ENCODE assay signal across 22 mouse cellular contexts in genomic region chr16:93513616-93514041, GRCm38 (mm10).
DNase-seq lines count a peak whose midpoint lies in the region; ATAC-seq lines count a peak whose summit lies in the region.
"Had no signal": no experiment of that assay in that cellular context is flagged by ENCODE, and none has a peak within 500 bp of the region (broad histone marks: within the 10 kb centered on the region; RNA-seq: fewer than 3 reads in every experiment).

No protein-coding gene starts in this region.

- 84% methylated on average over 5 of the region's 5 CpGs for WGBS in embryonic facial prominence, embryonic 14.5 days
- WGBS in embryonic facial prominence, embryonic 10.5 days = 90% methylated on average over 5 of the region's 5 CpGs
- 56% methylated on average over 5 of the region's 5 CpGs for WGBS in lung, embryonic 16.5 days
- WGBS in stomach, embryonic 16.5 days = 72% methylated on average over 5 of the region's 5 CpGs

- H3K36me3 ChIP-seq in embryonic facial prominence, embryonic 14.5 days (ENCODE audit: control insufficient read depth, insufficient read depth, low read length) = no peaks in the 10 kb centered on the region
- H3K36me3 ChIP-seq in embryonic facial prominence, embryonic 10.5 days (replicated peaks) = no peaks in the 10 kb centered on the region
- no peaks in the 10 kb centered on the region for H3K36me3 ChIP-seq in lung, embryonic 16.5 days (ENCODE audit: control insufficient read depth, insufficient read depth, low read length)
- H3K36me3 ChIP-seq in stomach, embryonic 16.5 days (ENCODE audit: control insufficient read depth, insufficient read depth, low read length) = no peaks in the 10 kb centered on the region
- H3K36me3 ChIP-seq: embryonic facial prominence, embryonic 12.5 days; G1E; heart, embryonic 12.5 days; hindbrain, embryonic 10.5 days had no signal

- no peak overlapping the region for H3K27ac ChIP-seq in embryonic facial prominence, embryonic 14.5 days (replicated peaks; ENCODE audit: low read depth, low read length)
- H3K27ac ChIP-seq in embryonic facial prominence, embryonic 10.5 days (replicated peaks) = no peak overlapping the region
- H3K27ac ChIP-seq in lung, embryonic 16.5 days (ENCODE audit: low read length) = peak overlapping the region; percentile 65
- H3K27ac ChIP-seq in stomach, embryonic 16.5 days (ENCODE audit: low read length) = peak overlapping the region; percentile 65; the same call in 1 of the 2 replicates
- H3K27ac ChIP-seq: embryonic facial prominence, embryonic 12.5 days; forebrain, embryonic 13.5 days; hindbrain, embryonic 10.5 days; hindbrain, embryonic 14.5 days had no signal

- no peak overlapping the region for H3K9ac ChIP-seq in embryonic facial prominence, embryonic 14.5 days (ENCODE audit: low read depth, low read length)
- no peak overlapping the region for H3K9ac ChIP-seq in lung, embryonic 16.5 days (ENCODE audit: low read length)
- H3K9ac ChIP-seq in stomach, embryonic 16.5 days (ENCODE audit: low read length) = no peak overlapping the region
- H3K9ac ChIP-seq: embryonic facial prominence, embryonic 12.5 days; forebrain, embryonic 13.5 days; forebrain, postnatal 0 days; heart, embryonic 12.5 days; hindbrain, embryonic 14.5 days had no signal

- no peak overlapping the region for H3K4me2 ChIP-seq in embryonic facial prominence, embryonic 14.5 days (ENCODE audit: low read depth, low read length)
- H3K4me2 ChIP-seq in lung, embryonic 16.5 days (ENCODE audit: low read depth, low read length) = no peak overlapping the region
- no peak overlapping the region for H3K4me2 ChIP-seq in stomach, embryonic 16.5 days (ENCODE audit: low read depth, low read length)
- H3K4me2 ChIP-seq: embryonic facial prominence, embryonic 12.5 days; forebrain, embryonic 13.5 days; heart, embryonic 12.5 days; hindbrain, embryonic 14.5 days had no signal

- ATAC-seq in embryonic facial prominence, embryonic 14.5 days (ENCODE audit: low read depth) = no peak
- ATAC-seq in lung, embryonic 16.5 days (ENCODE audit: low read depth) = peak; percentile 88
- peak; percentile 60; the same call in 1 of the 2 replicates for ATAC-seq in stomach, embryonic 16.5 days (ENCODE audit: insufficient read depth, low FRiP score)
- ATAC-seq: CD4-positive, CD25-positive, alpha-beta regulatory T cell, adult 4 months; forebrain, embryonic 13.5 days; forebrain, postnatal 0 days had no signal

- peak; percentile 26 for DNase-seq in embryonic facial prominence, embryonic 14.5 days (ENCODE audit: low spot score)
- DNase-seq in embryonic facial prominence, embryonic 10.5 days (ENCODE audit: low spot score) = no peak
- DNase-seq in lung, postnatal 14 days = no peak
- no peak for DNase-seq in urinary bladder, adult 2 months (ENCODE audit: low spot score)
- no peak for DNase-seq in urinary bladder, postnatal 25 days (ENCODE audit: low spot score)
- DNase-seq: adrenal gland, adult 8-10 months; adrenal gland, postnatal 36 days; B cell, adult 2 months; cerebellum, adult 8-10 months; cerebellum, postnatal 14 days; embryo, embryonic 11 days; forebrain, postnatal 0 days; gastrocnemius, postnatal 14 days had no signal

- no peaks in the 10 kb centered on the region for H3K9me3 ChIP-seq in embryonic facial prominence, embryonic 14.5 days (ENCODE audit: control insufficient read depth, low read length)
- H3K9me3 ChIP-seq in embryonic facial prominence, embryonic 10.5 days = no peaks in the 10 kb centered on the region
- no peaks in the 10 kb centered on the region for H3K9me3 ChIP-seq in lung, embryonic 16.5 days (ENCODE audit: control insufficient read depth, low read length)
- no peaks in the 10 kb centered on the region for H3K9me3 ChIP-seq in stomach, embryonic 16.5 days (replicated peaks; ENCODE audit: control insufficient read depth, low read length)
- H3K9me3 ChIP-seq: embryonic facial prominence, embryonic 12.5 days; forebrain, embryonic 13.5 days; G1E; hindbrain, embryonic 10.5 days had no signal

- no peak overlapping the region for H3K4me3 ChIP-seq in embryonic facial prominence, embryonic 14.5 days (ENCODE audit: low read depth, low read length)
- H3K4me3 ChIP-seq in embryonic facial prominence, embryonic 10.5 days = no peak overlapping the region
- H3K4me3 ChIP-seq in lung, embryonic 16.5 days (ENCODE audit: low read length) = no peak overlapping the region
- no peak overlapping the region for H3K4me3 ChIP-seq in stomach, embryonic 16.5 days (replicated peaks; ENCODE audit: low read length)
- H3K4me3 ChIP-seq: embryonic facial prominence, embryonic 12.5 days; forebrain, embryonic 13.5 days; heart, embryonic 12.5 days; hindbrain, embryonic 10.5 days had no signal

- H3K4me1 ChIP-seq in embryonic facial prominence, embryonic 14.5 days (ENCODE audit: control insufficient read depth, insufficient read depth, low read length) = no peaks in the 10 kb centered on the region
- H3K4me1 ChIP-seq in embryonic facial prominence, embryonic 10.5 days = peaks cover 10% of the 10 kb centered on the region; the same call in 1 of the 2 replicates
- peaks cover 5% of the 10 kb centered on the region; the same call in 1 of the 2 replicates for H3K4me1 ChIP-seq in lung, embryonic 16.5 days (replicated peaks; ENCODE audit: control insufficient read depth, insufficient read depth, low read length)
- H3K4me1 ChIP-seq in stomach, embryonic 16.5 days (ENCODE audit: control insufficient read depth, insufficient read depth, low read length) = no peaks in the 10 kb centered on the region; the same call in 1 of the 2 replicates
- H3K4me1 ChIP-seq: forebrain, embryonic 13.5 days had no signal

- no peaks in the 10 kb centered on the region for H3K27me3 ChIP-seq in embryonic facial prominence, embryonic 14.5 days (replicated peaks; ENCODE audit: control insufficient read depth, insufficient read depth, low read length)
- no peaks in the 10 kb centered on the region for H3K27me3 ChIP-seq in embryonic facial prominence, embryonic 10.5 days (replicated peaks; ENCODE audit: low read depth, poor library complexity, severe bottlenecking)
- no peaks in the 10 kb centered on the region for H3K27me3 ChIP-seq in lung, embryonic 16.5 days (ENCODE audit: control insufficient read depth, insufficient read depth, low read depth, low read length)
- H3K27me3 ChIP-seq in stomach, embryonic 16.5 days (ENCODE audit: control insufficient read depth, insufficient read depth, low read length) = no peaks in the 10 kb centered on the region
- H3K27me3 ChIP-seq: embryonic facial prominence, embryonic 12.5 days; forebrain, embryonic 13.5 days; heart, embryonic 12.5 days had no signal

Comparison
In these comparisons a context has a peak if more than half of its experiments do, and no peak if none do; other contexts are left out.
1. H3K27ac ChIP-seq: peak in lung, embryonic 16.5 days (single experiment) and stomach, embryonic 16.5 days (single experiment); none in embryonic facial prominence, embryonic 14.5 days (single experiment) and embryonic facial prominence, embryonic 10.5 days (single experiment).